Mouse (Mus musculus) T-cell, adult 2 months (primary cell): Measurements from ENCODE around the gene Enah.

Source experiments
- DNase-seq: peaks from one replicate; pipeline ENCODE4 v3.0.0; 2022; ENCODE audit warnings: low spot score

The Enah gene

GRCm38 (mm10) chr1:181958392-181958791 lies 61.4 kb downstream of the Enah start:
- no peak for DNase-seq

- no peak for DNase-seq
Observed at GRCm38 (mm10) chr1:181957736-181958135, 62.1 kb downstream of the Enah start.

GRCm38 (mm10) chr1:181953547-181953946 lies 66.2 kb downstream of the Enah start:
- no peak for DNase-seq

- no peak for DNase-seq
Observed at GRCm38 (mm10) chr1:181951266-181951665, 68.5 kb downstream of the Enah start.

GRCm38 (mm10) chr1:181950721-181951120 lies 69.1 kb downstream of the Enah start:
- DNase-seq: no peak

- no peak for DNase-seq
Observed at GRCm38 (mm10) chr1:181948191-181948590, 71.6 kb downstream of the Enah start.

GRCm38 (mm10) chr1:181937064-181937463 lies 82.7 kb downstream of the Enah start:
- DNase-seq: no peak

- no peak for DNase-seq
Observed at GRCm38 (mm10) chr1:181928388-181928787, 91.4 kb downstream of the Enah start.

GRCm38 (mm10) chr1:181923384-181923783 lies 96.4 kb downstream of the Enah start:
- no peak for DNase-seq

GRCm38 (mm10) chr1:181921580-181922494 lies 98.0 kb downstream of the Enah start:
- peak; percentile 6 for DNase-seq

GRCm38 (mm10) chr1:181911841-181912240 lies 107.9 kb downstream of the Enah start:
- no peak for DNase-seq

GRCm38 (mm10) chr1:181901706-181902373 lies 118.0 kb downstream of the Enah start:
- no peak for DNase-seq

GRCm38 (mm10) chr1:181900846-181901245 lies 118.9 kb downstream of the Enah start:
- DNase-seq: no peak

- DNase-seq: no peak
Observed at GRCm38 (mm10) chr1:181898961-181899360, 120.8 kb downstream of the Enah start.

- no peak for DNase-seq
Observed at GRCm38 (mm10) chr1:181896991-181897390, 122.8 kb downstream of the Enah start.

GRCm38 (mm10) chr1:181893721-181894120 lies 126.1 kb downstream of the Enah start:
- no peak for DNase-seq

- no peak for DNase-seq
Observed at GRCm38 (mm10) chr1:181889670-181890069, 130.1 kb downstream of the Enah start.

GRCm38 (mm10) chr1:181888801-181889200 lies 131.0 kb downstream of the Enah start:
- DNase-seq: peak; percentile 85

GRCm38 (mm10) chr1:181881532-181881931 lies 138.3 kb downstream of the Enah start:
- DNase-seq: peak; percentile 70

- DNase-seq: no peak
Observed at GRCm38 (mm10) chr1:181880752-181881325, 139.0 kb downstream of the Enah start.

- DNase-seq: no peak
Observed at GRCm38 (mm10) chr1:181878436-181878835, 141.4 kb downstream of the Enah start.

- DNase-seq: no peak
Observed at GRCm38 (mm10) chr1:181877088-181877487, 142.7 kb downstream of the Enah start.

GRCm38 (mm10) chr1:181876656-181877055 lies 143.1 kb downstream of the Enah start:
- no peak for DNase-seq
